Mouse (Mus musculus) intestine, postnatal 0 days (tissue): Measurements from ENCODE around the gene Itpripl2. TPM values are rescaled to one million over a fixed set of nuclear protein-coding genes. Genes with fewer than 3 reads are reported as not detected.

Experiments used
- ATAC-seq: fragments of 200-750 bp; cut with Nextera tagmentation; 2 replicates; pipeline ENCODE4 v1.8.0; 2017; ENCODE audit warnings: mild to moderate bottlenecking, moderate TSS enrichment, moderate library complexity
- H3K27ac ChIP-seq: fragments of 300-500 bp; sonication (generic); 2 replicates; pipeline ENCODE4 v1.5.1; 2014; ENCODE audit warnings: mild to moderate bottlenecking, low read depth, low read length, moderate library complexity
- H3K27me3 ChIP-seq: fragments of 300-500 bp; sonication (generic); replicated peaks from 2 replicates; pipeline ENCODE4 v1.6.1; 2014; ENCODE audit warnings: low read length, mixed read lengths; ENCODE audit not compliant: control insufficient read depth, insufficient read depth
- H3K36me3 ChIP-seq: fragments of 300-500 bp; sonication (generic); 2 replicates; pipeline ENCODE4 v1.6.1; 2014; ENCODE audit warnings: mild to moderate bottlenecking, moderate library complexity; ENCODE audit not compliant: control insufficient read depth, insufficient read depth
- H3K4me1 ChIP-seq: fragments of 300-500 bp; sonication (generic); replicated peaks from 2 replicates; pipeline ENCODE4 v1.6.1; 2014; ENCODE audit warnings: antibody characterized with exemption, low read length, mixed read lengths; ENCODE audit not compliant: control insufficient read depth, insufficient read depth
- H3K4me2 ChIP-seq: fragments of 300-500 bp; sonication (generic); replicated peaks from 2 replicates; pipeline ENCODE4 v1.6.1; 2014; ENCODE audit warnings: low read depth, mild to moderate bottlenecking, moderate library complexity
- H3K4me3 ChIP-seq: fragments of 300-500 bp; sonication (generic); 2 replicates; pipeline ENCODE4 v1.5.1; 2014; ENCODE audit warnings: low read depth, low read length
- H3K9ac ChIP-seq: fragments of 300-500 bp; sonication (generic); 2 replicates; pipeline ENCODE4 v1.6.1; 2014; ENCODE audit warnings: mild to moderate bottlenecking, low read depth, low read length
- H3K9me3 ChIP-seq: fragments of 300-500 bp; sonication (generic); 2 replicates; pipeline ENCODE4 v1.6.1; 2016; ENCODE audit warnings: mixed run types; ENCODE audit not compliant: control insufficient read depth
- CTCF ChIP-seq: sonication (generic); IDR thresholded peaks from 2 replicates; pipeline ENCODE4 v1.5.1; 2016; ENCODE audit warnings: low read depth, mild to moderate bottlenecking, control low read depth, antibody characterized with exemption, moderate library complexity
- WGBS: fragments of 180-500 bp; shearing (Covaris S2); extraction: QIAGEN DNeasy Blood & Tissue Kit; methylation state at CpG from one replicate; pipeline ENCODE4 v1.1.7; 2014; 5-methylcytosine and 5-hydroxymethylcytosine counted together
- polyA plus RNA-seq: library from polyadenylated mRNA; unstranded; fragments of >200 nt; fragmentation: Nextera tagmentation; extraction: Ambion mirVana; gene quantifications from 2 replicates; pipeline ENCODE4 v1.2.1, GENCODE M21; 2015

Itpripl2 gene
- polyA plus RNA-seq, 1 experiment from 2014 or later: 4.6 TPM

GRCm38 (mm10) chr7:118489706-118490665 is 1.8 kb downstream of the Itpripl2 start:
- 61% methylated on average over 57 of the region's 57 CpGs for WGBS
- Histone ChIP-seq H3K36me3 (peaks cover 3% of the 10 kb centered on the region; the same call in 1 of the 2 replicates), H3K9ac (peak overlapping the region; percentile 90; the same call in 1 of the 2 replicates)

GRCm38 (mm10) chr7:118488060-118488664 is 3.6 kb downstream of the Itpripl2 start:
- ATAC-seq: no peak
- Histone ChIP-seq H3K4me2 (peak overlapping the region; percentile 48), H3K4me1 (peaks cover 6% of the 10 kb centered on the region; the same call in 1 of the 2 replicates), H3K36me3 (peaks cover 3% of the 10 kb centered on the region; the same call in 1 of the 2 replicates), H3K27me3 (no peaks in the 10 kb centered on the region), H3K9ac (no peak overlapping the region), H3K27ac (no peak overlapping the region), H3K9me3 (no peaks in the 10 kb centered on the region), H3K4me3 (no peak overlapping the region)
- WGBS: 16% methylated on average over 8 of the region's 8 CpGs
- peak; percentile 52 for TF ChIP-seq CTCF

More at GRCm38 (mm10) chr7:118489706-118490665, 1.8 kb downstream of the Itpripl2 start:
- Histone ChIP-seq H3K27me3 (no peaks in the 10 kb centered on the region), H3K9me3 (no peaks in the 10 kb centered on the region), H3K27ac (no peak overlapping the region), H3K4me1 (peaks cover 6% of the 10 kb centered on the region; the same call in 1 of the 2 replicates), H3K4me2 (peak overlapping the region; percentile 85), H3K4me3 (peak overlapping the region; percentile 71)
- TF ChIP-seq CTCF: no peak
- ATAC-seq: no peak

GRCm38 (mm10) chr7:118486917-118487316 is 4.9 kb downstream of the Itpripl2 start:
- Histone ChIP-seq H3K4me2 (no peak overlapping the region), H3K27ac (no peak overlapping the region), H3K4me3 (no peak overlapping the region), H3K9me3 (no peaks in the 10 kb centered on the region), H3K4me1 (peaks cover 6% of the 10 kb centered on the region; the same call in 1 of the 2 replicates), H3K27me3 (no peaks in the 10 kb centered on the region), H3K9ac (no peak overlapping the region), H3K36me3 (peaks cover 3% of the 10 kb centered on the region; the same call in 1 of the 2 replicates)
- 65% methylated on average over 5 of the region's 5 CpGs for WGBS
- TF ChIP-seq CTCF: no peak
- no peak for ATAC-seq

- H3K4me2 ChIP-seq: no peak overlapping the region
- no peak for TF ChIP-seq CTCF
- no peaks in the 10 kb centered on the region for H3K27me3 ChIP-seq
- no peaks in the 10 kb centered on the region for H3K9me3 ChIP-seq
- no peak overlapping the region for H3K9ac ChIP-seq
- H3K4me1 ChIP-seq: peaks cover 7% of the 10 kb centered on the region; the same call in 1 of the 2 replicates
- no peaks in the 10 kb centered on the region for H3K36me3 ChIP-seq
- ATAC-seq: no peak
- H3K4me3 ChIP-seq: no peak overlapping the region
- no peak overlapping the region for H3K27ac ChIP-seq
- WGBS: 55% methylated on average over 1 of the region's 1 CpGs
Observed at GRCm38 (mm10) chr7:118483996-118484395, 7.8 kb downstream of the Itpripl2 start.

GRCm38 (mm10) chr7:118482001-118482400 is 9.8 kb downstream of the Itpripl2 start:
- Histone ChIP-seq H3K27ac (no peak overlapping the region), H3K4me3 (no peak overlapping the region), H3K4me2 (no peak overlapping the region), H3K27me3 (no peaks in the 10 kb centered on the region), H3K4me1 (0 out of 2 replicates have a peak, but pooled peaks cover 3% of the 10 kb centered on the region), H3K36me3 (no peaks in the 10 kb centered on the region), H3K9me3 (no peaks in the 10 kb centered on the region), H3K9ac (no peak overlapping the region)
- no peak for TF ChIP-seq CTCF
- 82% methylated on average over 2 of the region's 2 CpGs for WGBS
- ATAC-seq: no peak
